Mouse (Mus musculus) bone marrow, adult 2 months (tissue): ENCODE measurements around the gene Mbtps2.

ENCODE experiments used
- CTCF ChIP-seq: fragments of 200-500 bp; IDR thresholded peaks from 2 replicates; pipeline ENCODE4 v1.5.1; 2011; ENCODE audit warnings: low read length, control low read depth; ENCODE audit not compliant: control insufficient read depth, insufficient read depth
- POLR2A ChIP-seq: fragments of 200-500 bp; IDR thresholded peaks from 2 replicates; pipeline ENCODE4 v1.6.1; 2011; ENCODE audit warnings: low read depth, mild to moderate bottlenecking, control low read depth, low read length, borderline replicate concordance; ENCODE audit not compliant: control insufficient read depth

DNA sequence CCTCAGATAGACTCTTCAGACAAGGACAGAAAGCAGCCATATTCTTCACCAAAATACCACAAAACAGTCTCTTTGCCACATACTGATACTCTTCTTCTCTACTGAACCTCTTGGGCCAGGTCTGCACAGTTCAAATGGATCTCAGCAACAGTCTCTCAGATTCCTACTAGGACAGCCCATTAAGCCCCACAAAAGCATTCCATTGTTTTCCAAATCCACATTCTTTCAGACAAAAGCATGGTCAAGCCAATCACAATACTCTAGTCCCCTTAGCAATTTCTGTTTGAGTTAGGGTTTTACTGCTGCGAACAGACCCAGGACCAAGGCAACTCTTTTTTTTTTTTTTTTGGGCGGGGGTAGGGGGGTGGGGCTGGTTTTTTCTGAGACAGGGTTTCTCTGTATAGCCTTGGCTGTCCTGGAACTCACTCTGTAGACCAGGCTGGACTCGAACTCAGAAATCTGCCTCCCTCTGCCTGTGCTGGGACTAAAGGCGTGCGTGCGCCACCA, 19.4 kb downstream of the Mbtps2 start:
- TF ChIP-seq POLR2A (no peak), CTCF (no peak)
